Mouse (Mus musculus) limb, embryonic 14.5 days (tissue): ENCODE measurements at regions not wholly inside any gene's neighbourhood (a gene's known extent, or its start where the extent isn't known, plus 50 kb on each side); places are given as distances from the start of the nearest gene placed in this dataset.

Experiments
- ATAC-seq: fragments of 200-750 bp; cut with Nextera tagmentation; 2 replicates; pipeline ENCODE4 v1.8.0; 2017; ENCODE audit warnings: low read depth, moderate number of reproducible peaks, moderate TSS enrichment; ENCODE audit not compliant: low FRiP score
- DNase-seq: peaks from one replicate; pipeline ENCODE4 v3.0.0-alpha.2; 2015; ENCODE audit warnings: low spot score
- H3K27ac ChIP-seq: fragments of 300-500 bp; sonication (generic); replicated peaks from 2 replicates; pipeline ENCODE4 v1.5.1; 2014; ENCODE audit warnings: low read depth, mild to moderate bottlenecking, low read length, moderate library complexity, mixed read lengths
- H3K27me3 ChIP-seq: fragments of 300-500 bp; sonication (generic); 2 replicates; pipeline ENCODE4 v1.6.1; 2014; ENCODE audit warnings: low read length, mixed read lengths; ENCODE audit not compliant: control insufficient read depth, insufficient read depth
- H3K36me3 ChIP-seq: fragments of 300-500 bp; sonication (generic); 2 replicates; pipeline ENCODE4 v1.6.1; 2014; ENCODE audit warnings: mild to moderate bottlenecking, low read length, moderate library complexity, mixed read lengths; ENCODE audit not compliant: control insufficient read depth, insufficient read depth
- H3K4me1 ChIP-seq: fragments of 300-500 bp; sonication (generic); 2 replicates; pipeline ENCODE4 v1.6.1; 2014; ENCODE audit warnings: antibody characterized with exemption, low read length, mixed read lengths; ENCODE audit not compliant: control insufficient read depth, insufficient read depth
- H3K4me2 ChIP-seq: fragments of 300-500 bp; sonication (generic); replicated peaks from 2 replicates; pipeline ENCODE4 v1.6.1; 2014; ENCODE audit warnings: low read depth, mild to moderate bottlenecking, low read length, moderate library complexity; ENCODE audit not compliant: severe bottlenecking
- H3K4me3 ChIP-seq: fragments of 300-500 bp; sonication (generic); replicated peaks from 2 replicates; pipeline ENCODE4 v1.5.1; 2014; ENCODE audit warnings: low read length
- H3K9ac ChIP-seq: fragments of 300-500 bp; sonication (generic); 2 replicates; pipeline ENCODE4 v1.6.1; 2014; ENCODE audit warnings: mild to moderate bottlenecking, low read depth, low read length, moderate library complexity; ENCODE audit not compliant: severe bottlenecking
- H3K9me3 ChIP-seq: fragments of 300-500 bp; sonication (generic); 2 replicates; pipeline ENCODE4 v1.6.1; 2016; ENCODE audit warnings: low read length; ENCODE audit not compliant: control insufficient read depth
- POLR2A ChIP-seq: fragments of 200-500 bp; IDR thresholded peaks from 2 replicates; pipeline ENCODE4 v1.8.0; 2012; ENCODE audit warnings: inconsistent platforms, mild to moderate bottlenecking, moderate library complexity, borderline replicate concordance; ENCODE audit not compliant: insufficient read depth, insufficient read length; ENCODE audit errors: extremely low read depth
- WGBS: fragments of 180-500 bp; shearing (Covaris S2); extraction: QIAGEN DNeasy Blood & Tissue Kit; methylation state at CpG from one replicate; pipeline ENCODE4 v1.1.7; 2014; 5-methylcytosine and 5-hydroxymethylcytosine counted together

- no peak for TF ChIP-seq POLR2A
- ATAC-seq: peak; percentile 70
- no peak overlapping the region for H3K4me3 ChIP-seq
- H3K27me3 ChIP-seq: no peaks in the 10 kb centered on the region
- no peak overlapping the region for H3K9ac ChIP-seq
- H3K36me3 ChIP-seq: no peaks in the 10 kb centered on the region
- no peak overlapping the region for H3K4me2 ChIP-seq
- no peaks in the 10 kb centered on the region for H3K4me1 ChIP-seq
- DNase-seq: peak; percentile 71
- no peaks in the 10 kb centered on the region for H3K9me3 ChIP-seq
- no peak overlapping the region for H3K27ac ChIP-seq
- 59% methylated on average over 7 of the region's 7 CpGs for WGBS
Observed at GRCm38 (mm10) chr13:11432465-11433339, 674.0 kb downstream of the Ryr2 start.

- H3K4me1 ChIP-seq: no peaks in the 10 kb centered on the region
- H3K36me3 ChIP-seq: no peaks in the 10 kb centered on the region
- H3K4me2 ChIP-seq: no peak overlapping the region
- no peaks in the 10 kb centered on the region for H3K27me3 ChIP-seq
- H3K27ac ChIP-seq: no peak overlapping the region
- no peak overlapping the region for H3K4me3 ChIP-seq
- no peak overlapping the region for H3K9ac ChIP-seq
- ATAC-seq (no peak), DNase-seq (no peak)
- TF ChIP-seq POLR2A: no peak
- peaks cover 5% of the 10 kb centered on the region; the same call in 1 of the 2 replicates for H3K9me3 ChIP-seq
Observed at GRCm38 (mm10) chr13:11426820-11427219, 679.9 kb downstream of the Ryr2 start.

- H3K4me3 ChIP-seq: no peak overlapping the region
- H3K9ac ChIP-seq: no peak overlapping the region
- DNase-seq (no peak), ATAC-seq (no peak)
- 60% methylated on average over 2 of the region's 2 CpGs for WGBS
- no peaks in the 10 kb centered on the region for H3K36me3 ChIP-seq
- H3K9me3 ChIP-seq: no peaks in the 10 kb centered on the region
- no peaks in the 10 kb centered on the region for H3K27me3 ChIP-seq
- no peaks in the 10 kb centered on the region for H3K4me1 ChIP-seq
- H3K4me2 ChIP-seq: no peak overlapping the region
- H3K27ac ChIP-seq: no peak overlapping the region
- no peak for TF ChIP-seq POLR2A
Observed at GRCm38 (mm10) chr13:11392027-11392426, 714.7 kb downstream of the Ryr2 start.

GRCm38 (mm10) chr13:11375452-11375851 is 731.3 kb downstream of the Ryr2 start:
- H3K4me2 ChIP-seq: no peak overlapping the region
- no peak overlapping the region for H3K4me3 ChIP-seq
- no peak for ATAC-seq
- no peaks in the 10 kb centered on the region for H3K36me3 ChIP-seq
- peaks cover 4% of the 10 kb centered on the region; the same call in 1 of the 2 replicates for H3K9me3 ChIP-seq
- H3K9ac ChIP-seq: no peak overlapping the region
- H3K27me3 ChIP-seq: no peaks in the 10 kb centered on the region
- no peak for DNase-seq
- TF ChIP-seq POLR2A: no peak
- no peak overlapping the region for H3K27ac ChIP-seq
- H3K4me1 ChIP-seq: no peaks in the 10 kb centered on the region

- Histone ChIP-seq H3K36me3 (no peaks in the 10 kb centered on the region), H3K9ac (no peak overlapping the region), H3K4me1 (no peaks in the 10 kb centered on the region), H3K4me3 (no peak overlapping the region), H3K4me2 (no peak overlapping the region), H3K27me3 (no peaks in the 10 kb centered on the region), H3K27ac (no peak overlapping the region), H3K9me3 (no peaks in the 10 kb centered on the region)
- DNase-seq (no peak), ATAC-seq (no peak)
- WGBS: 38% methylated on average over 1 of the region's 1 CpGs
- TF ChIP-seq POLR2A: no peak
Observed at GRCm38 (mm10) chr13:11369456-11369855, 737.3 kb downstream of the Ryr2 start.
